Mouse (Mus musculus) ES-Bruce4 (cell line): Measurements from ENCODE around the gene Ing4. TPM values are rescaled to one million over a fixed set of nuclear protein-coding genes. Genes with fewer than 3 reads are reported as not detected.
"Not testable (repeated sequence)": the region's sequence is repeated elsewhere in the genome, so short reads cannot be mapped to it uniquely, and the experiment has no call there.

Experiments used
- H3K27ac ChIP-seq: 2 replicates; pipeline ENCODE4 v1.5.1; 2012; ENCODE audit warnings: low read length, inconsistent platforms; ENCODE audit not compliant: insufficient read depth
- H3K27me3 ChIP-seq: 2 replicates; pipeline ENCODE4 v1.6.1; 2012; ENCODE audit warnings: mild to moderate bottlenecking, low read length, inconsistent platforms; ENCODE audit not compliant: control insufficient read depth, poor library complexity, insufficient read depth, severe bottlenecking
- H3K36me3 ChIP-seq: 2 replicates; pipeline ENCODE4 v1.6.1; 2012; ENCODE audit warnings: inconsistent platforms, mild to moderate bottlenecking, low read length, moderate library complexity; ENCODE audit not compliant: control insufficient read depth, poor library complexity, insufficient read depth, severe bottlenecking
- H3K4me1 ChIP-seq: one replicate; pipeline ENCODE4 v1.8.1; 2011; ENCODE audit warnings: low read length; ENCODE audit not compliant: control insufficient read depth, insufficient read depth
- H3K4me3 ChIP-seq: 2 replicates; pipeline ENCODE4 v1.5.1; 2011; ENCODE audit warnings: low read depth, mild to moderate bottlenecking, low read length
- H3K9ac ChIP-seq: 2 replicates; pipeline ENCODE4 v1.6.1; 2012; ENCODE audit warnings: low read depth, mild to moderate bottlenecking, inconsistent platforms; ENCODE audit not compliant: poor library complexity, severe bottlenecking
- H3K9me3 ChIP-seq: replicated peaks from 2 replicates; pipeline ENCODE4 v1.6.1; 2012; ENCODE audit warnings: mild to moderate bottlenecking, low read length, inconsistent platforms; ENCODE audit not compliant: control insufficient read depth, poor library complexity, insufficient read depth, severe bottlenecking
- CTCF ChIP-seq: IDR thresholded peaks from one replicate; pipeline ENCODE4 v1.8.1; 2011; ENCODE audit warnings: low read depth, low read length
- EP300 ChIP-seq: IDR thresholded peaks from 2 replicates; pipeline ENCODE4 v1.6.1; 2011; ENCODE audit warnings: low read depth, low read length; ENCODE audit not compliant: insufficient read depth
- POLR2A ChIP-seq: IDR thresholded peaks from one replicate; pipeline ENCODE4 v1.8.1; 2011; ENCODE audit warnings: low read length; ENCODE audit not compliant: insufficient read depth
- polyA plus RNA-seq: library from polyadenylated mRNA; stranded (reverse); fragments of >200 nt; gene quantifications from 2 replicates; pipeline ENCODE4 v1.2.4, GENCODE M21; 2011; ENCODE audit warnings: low read depth; ENCODE audit not compliant: missing spikeins, insufficient read depth, insufficient read length

Ing4 gene
- polyA plus RNA-seq, 1 experiment: 44.0 TPM

DNA sequence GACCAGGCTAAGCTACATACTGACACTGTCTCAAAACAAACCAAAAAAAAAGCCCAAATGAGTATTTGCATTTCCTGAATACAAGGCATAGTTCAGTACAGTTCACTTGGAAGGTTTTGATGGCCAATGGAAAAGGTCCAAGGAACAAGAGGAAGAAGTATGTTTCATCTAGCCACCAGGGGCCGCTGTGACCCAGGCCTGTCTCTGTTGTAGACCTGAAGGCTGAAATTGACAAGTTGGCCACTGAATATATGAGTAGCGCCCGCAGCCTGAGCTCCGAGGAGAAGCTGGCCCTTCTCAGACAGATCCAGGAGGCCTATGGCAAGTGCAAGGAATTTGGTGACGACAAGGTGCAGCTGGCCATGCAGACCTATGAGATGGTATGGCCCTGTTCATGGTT, 7.1 kb downstream of the Ing4 start:
- Histone ChIP-seq H3K9me3 (no peaks in the 10 kb centered on the region), H3K4me1 (no peaks in the 10 kb centered on the region), H3K27ac (no peak overlapping the region), H3K4me3 (no peak overlapping the region), H3K9ac (no peak overlapping the region), H3K36me3 (peaks cover 14% of the 10 kb centered on the region), H3K27me3 (no peaks in the 10 kb centered on the region)
- no peak for TF ChIP-seq EP300
- peak; percentile 88 for TF ChIP-seq CTCF
- TF ChIP-seq POLR2A: no peak

DNA sequence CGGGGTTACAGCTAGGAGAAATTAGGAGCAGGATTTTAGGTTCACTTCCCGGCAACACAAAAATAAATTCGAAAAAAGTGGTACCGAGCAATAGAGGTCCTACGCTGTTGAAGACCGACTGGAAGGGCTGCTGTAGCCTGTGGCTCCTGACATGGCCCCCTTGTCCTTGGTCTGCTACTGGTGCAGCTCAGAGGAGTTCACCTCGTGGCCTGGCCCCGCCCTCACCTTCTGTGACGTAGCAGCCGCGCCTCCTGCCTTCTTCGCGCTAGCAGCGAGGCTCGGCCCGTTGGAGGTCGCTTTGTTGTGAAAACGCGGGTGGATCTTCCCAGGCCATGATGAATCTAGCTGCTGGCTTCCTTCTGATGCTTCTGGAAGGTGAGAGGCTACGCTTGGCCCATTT, 10.1 kb downstream of the Ing4 start, which contains the start of gene Acrbp:
Gene Acrbp, plus strand, starts transcription at position 12 of the 400 bp plus-strand sequence.
- H3K9ac ChIP-seq: peak within 1 kb of the TSS; percentile 39
- H3K4me1 ChIP-seq: no peaks in the 10 kb centered on the region
- H3K36me3 ChIP-seq: peaks cover 3% of the 10 kb centered on the region
- no peaks in the 10 kb centered on the region for H3K9me3 ChIP-seq
- no peaks in the 10 kb centered on the region for H3K27me3 ChIP-seq
- TF ChIP-seq CTCF: no peak
- peak; percentile 10 for TF ChIP-seq POLR2A
- TF ChIP-seq EP300: 0 out of 2 replicates have a peak, but pooled peaks have one; percentile 27
- no peak within 1 kb of the TSS for H3K27ac ChIP-seq
- peak within 1 kb of the TSS; percentile 37 for H3K4me3 ChIP-seq

DNA sequence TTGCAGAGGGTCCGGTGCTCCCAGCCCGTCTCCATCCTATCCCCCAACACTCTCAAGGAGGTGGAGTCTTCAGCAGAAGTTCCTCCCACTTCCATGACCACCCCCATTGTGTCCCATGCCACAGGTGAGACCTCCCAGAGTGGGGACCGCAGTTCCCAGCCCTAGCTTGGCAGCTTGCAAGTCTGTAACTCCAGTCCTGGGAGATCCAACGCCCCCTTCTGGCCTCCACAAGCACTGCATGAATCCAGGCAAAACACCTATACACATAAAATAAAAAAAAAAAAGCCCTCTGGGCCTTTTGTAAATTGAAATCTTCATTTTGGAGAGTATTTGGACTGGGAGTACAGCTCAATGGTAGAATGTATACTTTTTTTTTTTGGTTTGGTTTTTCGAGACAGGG, 11.7 kb downstream of the Ing4 start:
- TF ChIP-seq POLR2A: no peak
- peak; percentile 67 for TF ChIP-seq CTCF
- Histone ChIP-seq H3K4me1 (no peaks in the 10 kb centered on the region), H3K9me3 (no peaks in the 10 kb centered on the region), H3K27me3 (no peaks in the 10 kb centered on the region), H3K27ac (no peak overlapping the region), H3K36me3 (peaks cover 3% of the 10 kb centered on the region; the same call in 1 of the 2 replicates), H3K9ac (no peak overlapping the region), H3K4me3 (peak overlapping the region; percentile 8)

DNA sequence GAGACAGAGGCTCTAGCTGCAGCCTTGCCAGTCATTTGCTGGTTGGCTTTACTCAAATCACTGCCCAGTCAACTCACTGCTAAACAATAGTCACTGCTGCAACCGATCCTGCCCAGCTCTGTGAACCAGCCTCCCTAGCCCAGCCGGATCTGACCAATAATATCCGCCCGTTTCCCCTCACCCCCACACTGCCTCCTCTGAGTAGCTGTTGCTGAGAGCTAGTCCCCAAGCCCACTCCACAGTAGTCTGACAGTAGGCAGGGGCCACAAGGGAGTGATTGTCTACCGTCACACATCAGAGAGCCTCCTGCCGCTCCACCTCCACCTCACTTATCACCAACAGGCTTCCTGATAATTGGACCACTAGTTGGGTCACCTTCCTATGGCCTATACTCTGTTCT, 21.9 kb downstream of the Ing4 start:
- Histone ChIP-seq H3K36me3 (no peaks in the 10 kb centered on the region), H3K9ac (no peak overlapping the region), H3K27me3 (no peaks in the 10 kb centered on the region), H3K4me3 (no peak overlapping the region), H3K9me3 (no peaks in the 10 kb centered on the region), H3K27ac (no peak overlapping the region), H3K4me1 (peaks cover 3% of the 10 kb centered on the region)
- no peak for TF ChIP-seq EP300
- TF ChIP-seq CTCF: no peak

DNA sequence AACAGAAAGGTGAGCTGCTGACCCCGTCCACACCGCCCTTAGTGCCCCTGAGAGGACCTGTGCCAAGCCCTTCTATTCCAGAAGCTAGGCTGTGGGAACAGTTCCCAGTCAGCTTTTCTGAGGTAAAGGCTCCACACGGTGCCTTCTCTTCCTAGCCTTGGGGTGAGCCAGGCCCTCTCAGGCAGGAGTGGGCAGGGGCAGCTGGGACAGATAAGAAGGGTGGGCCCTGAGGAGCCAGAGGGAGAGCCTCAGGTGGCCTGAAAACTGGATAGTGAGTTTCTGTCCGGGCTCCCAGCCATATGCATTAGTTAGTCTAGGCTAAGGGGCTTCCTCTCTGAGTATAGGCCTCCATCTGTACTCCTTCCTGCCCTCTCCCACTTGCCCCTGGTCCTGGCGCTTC, 23.0 kb downstream of the Ing4 start:
- no peaks in the 10 kb centered on the region for H3K27me3 ChIP-seq
- H3K9ac ChIP-seq: no peak overlapping the region
- H3K36me3 ChIP-seq: no peaks in the 10 kb centered on the region
- H3K27ac ChIP-seq: no peak overlapping the region
- no peak overlapping the region for H3K4me3 ChIP-seq
- no peaks in the 10 kb centered on the region for H3K9me3 ChIP-seq
- H3K4me1 ChIP-seq: peaks cover 3% of the 10 kb centered on the region
- no peak for TF ChIP-seq EP300
- TF ChIP-seq CTCF: no peak
- no peak for TF ChIP-seq POLR2A

DNA sequence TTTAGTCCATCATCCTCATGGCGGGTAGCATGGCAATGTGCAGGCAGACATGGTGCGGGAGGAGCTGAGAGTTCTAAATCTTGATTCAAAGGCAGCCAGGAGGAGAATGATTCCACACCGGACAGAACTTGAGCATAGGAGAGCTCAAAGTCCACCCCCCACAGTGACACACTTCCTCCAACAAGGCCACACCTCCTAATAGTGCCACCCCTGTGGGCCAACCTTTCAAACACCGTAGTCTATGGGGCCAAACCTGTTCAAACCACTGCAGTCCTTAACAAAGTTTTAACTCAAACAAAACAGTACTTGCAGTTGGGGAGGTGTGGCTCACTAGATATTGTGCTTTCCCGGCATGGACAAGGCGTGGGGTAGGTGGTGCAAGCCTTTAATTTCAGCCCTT, 24.3 kb downstream of the Ing4 start:
- no peak for TF ChIP-seq CTCF
- TF ChIP-seq EP300: no peak
- TF ChIP-seq POLR2A: no peak
- Histone ChIP-seq H3K27me3 (no peaks in the 10 kb centered on the region), H3K27ac (no peak overlapping the region), H3K9me3 (no peaks in the 10 kb centered on the region), H3K36me3 (no peaks in the 10 kb centered on the region), H3K9ac (no peak overlapping the region), H3K4me3 (no peak overlapping the region), H3K4me1 (peaks cover 3% of the 10 kb centered on the region)

DNA sequence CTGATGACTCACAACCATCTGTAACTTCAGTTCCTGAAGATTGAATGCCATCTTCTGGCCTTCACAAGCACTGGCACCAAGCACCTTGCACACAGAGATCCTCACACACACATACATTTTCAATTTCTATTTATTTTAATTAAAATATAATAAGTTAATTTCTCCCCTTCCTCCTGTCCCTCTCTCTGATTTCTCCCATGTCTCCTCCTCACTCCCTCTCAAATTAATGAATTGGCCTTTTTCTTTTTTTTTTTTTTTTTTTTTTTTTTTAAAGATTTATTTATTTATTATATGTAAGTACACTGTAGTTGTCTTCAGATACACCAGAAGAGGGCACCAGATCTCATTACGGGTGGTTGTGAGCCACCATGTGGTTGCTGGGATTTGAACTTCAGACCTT, 25.7 kb downstream of the Ing4 start:
- not testable (repeated sequence) for H3K4me1 ChIP-seq, H3K27me3 ChIP-seq, H3K4me3 ChIP-seq, H3K27ac ChIP-seq, H3K9ac ChIP-seq, H3K36me3 ChIP-seq, H3K9me3 ChIP-seq
